Mouse (Mus musculus): ENCODE measurements at regions not wholly inside any gene's neighbourhood (a gene's known extent, or its start where the extent isn't known, plus 50 kb on each side); places are given as distances from the start of the nearest gene placed in this dataset.

- DNase-seq (ENCODE audit: extremely low spot score in 1 of 2, low spot score in 1 of 2), result no peak
Measured at GRCm38 (mm10) chr12:25628081-25628480, 531.1 kb upstream of the Id2 start.

GRCm38 (mm10) chr12:25625858-25626257 is 528.9 kb upstream of the Id2 start:
- no peak for DNase-seq (ENCODE audit: extremely low spot score in 1 of 2, low spot score in 1 of 2)

- peak in 1 of 2 experiments; percentile 30 for DNase-seq (ENCODE audit: extremely low spot score in 1 of 2, low spot score in 1 of 2)
Measured at GRCm38 (mm10) chr12:25623449-25623848, 526.5 kb upstream of the Id2 start.

- DNase-seq (ENCODE audit: extremely low spot score in 1 of 2, low spot score in 1 of 2), result peak in 1 of 2 experiments; percentile 48
Measured at GRCm38 (mm10) chr12:25621142-25621541, 524.2 kb upstream of the Id2 start.

GRCm38 (mm10) chr12:25617521-25617920 is 520.6 kb upstream of the Id2 start:
- DNase-seq (ENCODE audit: extremely low spot score in 1 of 2, low spot score in 1 of 2), result no peak

GRCm38 (mm10) chr12:25615377-25615776 is 518.4 kb upstream of the Id2 start:
- peak; percentile 26 to 51 for DNase-seq (ENCODE audit: extremely low spot score in 1 of 2, low spot score in 1 of 2)

- no peak for DNase-seq (ENCODE audit: extremely low spot score in 1 of 2, low spot score in 1 of 2)
Measured at GRCm38 (mm10) chr12:25613473-25613872, 516.5 kb upstream of the Id2 start.

GRCm38 (mm10) chr12:25609045-25609444 is 512.1 kb upstream of the Id2 start:
- DNase-seq (ENCODE audit: extremely low spot score in 1 of 2, low spot score in 1 of 2), result no peak

- DNase-seq (ENCODE audit: extremely low spot score in 1 of 2, low spot score in 1 of 2), result no peak
Measured at GRCm38 (mm10) chr12:25605396-25605795, 508.5 kb upstream of the Id2 start.

- DNase-seq (ENCODE audit: extremely low spot score in 1 of 2, low spot score in 1 of 2), result no peak
Measured at GRCm38 (mm10) chr12:25590262-25590661, 493.3 kb upstream of the Id2 start.

GRCm38 (mm10) chr12:25585746-25586145 is 488.8 kb upstream of the Id2 start:
- DNase-seq (ENCODE audit: extremely low spot score in 1 of 2, low spot score in 1 of 2), result peak in 1 of 2 experiments; percentile 40

- DNase-seq (ENCODE audit: extremely low spot score in 1 of 2, low spot score in 1 of 2), result peak; percentile 20 to 57
Measured at GRCm38 (mm10) chr12:25579407-25579806, 482.5 kb upstream of the Id2 start.

GRCm38 (mm10) chr12:25565131-25565530 is 468.2 kb upstream of the Id2 start:
- peak in 1 of 2 experiments; percentile 37 for DNase-seq (ENCODE audit: extremely low spot score in 1 of 2, low spot score in 1 of 2)

- DNase-seq (ENCODE audit: extremely low spot score in 1 of 2, low spot score in 1 of 2), result no peak
Measured at GRCm38 (mm10) chr12:25559601-25560000, 462.7 kb upstream of the Id2 start.

GRCm38 (mm10) chr12:25553656-25554055 is 456.7 kb upstream of the Id2 start:
- no peak for DNase-seq (ENCODE audit: extremely low spot score in 1 of 2, low spot score in 1 of 2)

GRCm38 (mm10) chr12:25549735-25550134 is 452.8 kb upstream of the Id2 start:
- no peak for DNase-seq (ENCODE audit: extremely low spot score in 1 of 2, low spot score in 1 of 2)

- no peak for DNase-seq (ENCODE audit: extremely low spot score in 1 of 2, low spot score in 1 of 2)
Measured at GRCm38 (mm10) chr12:25544253-25544652, 447.3 kb upstream of the Id2 start.

GRCm38 (mm10) chr12:25534620-25534950 is 437.6 kb upstream of the Id2 start:
- no peak for DNase-seq (ENCODE audit: extremely low spot score in 1 of 2, low spot score in 1 of 2)

GRCm38 (mm10) chr12:25533709-25534619 is 437.0 kb upstream of the Id2 start:
- no peak for DNase-seq (ENCODE audit: extremely low spot score in 1 of 2, low spot score in 1 of 2)

GRCm38 (mm10) chr12:25530483-25530882 is 433.5 kb upstream of the Id2 start:
- DNase-seq (ENCODE audit: extremely low spot score in 1 of 2, low spot score in 1 of 2), result no peak

GRCm38 (mm10) chr12:25529537-25529936 is 432.6 kb upstream of the Id2 start:
- DNase-seq (ENCODE audit: extremely low spot score in 1 of 2, low spot score in 1 of 2), result no peak

- peak; percentile 41 to 58 for DNase-seq (ENCODE audit: extremely low spot score in 1 of 2, low spot score in 1 of 2)
Measured at GRCm38 (mm10) chr12:25526639-25527038, 429.7 kb upstream of the Id2 start.
